Mouse (Mus musculus) lung, postnatal 0 days (tissue): ENCODE results near the gene Tmem259. TPM values are rescaled to one million over a fixed set of nuclear protein-coding genes. Genes with fewer than 3 reads are reported as not detected.
"Not testable (repeated sequence)": the region's sequence is repeated elsewhere in the genome, so short reads cannot be mapped to it uniquely, and the experiment has no call there.

ENCODE experiments used
- ATAC-seq: fragments of 200-750 bp; cut with Nextera tagmentation; 2 replicates; pipeline ENCODE4 v1.8.0; 2017; ENCODE audit warnings: moderate library complexity
- DNase-seq: peaks from one replicate; pipeline ENCODE4 v3.0.0-alpha.2; 2016; ENCODE audit warnings: low spot score
- H3K27ac ChIP-seq: fragments of 300-500 bp; sonication (generic); 2 replicates; pipeline ENCODE4 v1.5.1; 2014; ENCODE audit warnings: antibody characterized with exemption, mild to moderate bottlenecking, low read length, mixed read lengths
- H3K27me3 ChIP-seq: fragments of 300-500 bp; sonication (generic); replicated peaks from 2 replicates; pipeline ENCODE4 v1.6.1; 2014; ENCODE audit warnings: low read length, mixed read lengths; ENCODE audit not compliant: insufficient read depth
- H3K36me3 ChIP-seq: fragments of 300-500 bp; sonication (generic); 2 replicates; pipeline ENCODE4 v1.6.1; 2014; ENCODE audit warnings: low read length, mixed read lengths; ENCODE audit not compliant: insufficient read depth
- H3K4me1 ChIP-seq: fragments of 300-500 bp; sonication (generic); 2 replicates; pipeline ENCODE4 v1.6.1; 2014; ENCODE audit warnings: antibody characterized with exemption, low read depth, low read length, mixed read lengths; ENCODE audit not compliant: insufficient read depth
- H3K4me2 ChIP-seq: fragments of 300-500 bp; sonication (generic); replicated peaks from 2 replicates; pipeline ENCODE4 v1.6.1; 2014; ENCODE audit warnings: low read depth, mild to moderate bottlenecking, low read length, moderate library complexity, mixed read lengths
- H3K4me3 ChIP-seq: fragments of 300-500 bp; sonication (generic); 2 replicates; pipeline ENCODE4 v1.5.1; 2014; ENCODE audit warnings: low read depth, low read length
- H3K9ac ChIP-seq: fragments of 300-500 bp; sonication (generic); replicated peaks from 2 replicates; pipeline ENCODE4 v1.6.1; 2014; ENCODE audit warnings: low read depth, mild to moderate bottlenecking
- H3K9me3 ChIP-seq: fragments of 300-500 bp; sonication (generic); 2 replicates; pipeline ENCODE4 v1.6.1; 2016; ENCODE audit warnings: low read length, mixed read lengths
- CTCF ChIP-seq: IDR thresholded peaks from 2 replicates; pipeline ENCODE4 v1.5.1; 2016; ENCODE audit warnings: antibody characterized with exemption, mild to moderate bottlenecking
- EP300 ChIP-seq: IDR thresholded peaks from 2 replicates; pipeline ENCODE4 v1.6.1; 2016; ENCODE audit warnings: antibody characterized with exemption, mild to moderate bottlenecking, control low read depth
- WGBS: fragments of 180-500 bp; shearing (Covaris S2); extraction: QIAGEN DNeasy Blood & Tissue Kit; methylation state at CpG from one replicate; pipeline ENCODE4 v1.1.7; 2014; 5-methylcytosine and 5-hydroxymethylcytosine counted together
- polyA plus RNA-seq: library from polyadenylated mRNA; unstranded; fragments of >200 nt; fragmentation: Nextera tagmentation; extraction: Ambion mirVana; gene quantifications from 2 replicates; pipeline ENCODE4 v1.2.1, GENCODE M21; 2015

Gene Tmem259
- polyA plus RNA-seq, 1 experiment from 2014 or later, result 27.6 TPM

- TF ChIP-seq CTCF (no peak), EP300 (no peak)
- H3K9ac ChIP-seq, result no peak overlapping the region
- H3K27me3 ChIP-seq, result peaks cover 4% of the 10 kb centered on the region; the same call in 1 of the 2 replicates
- no peak for ATAC-seq
- DNase-seq, result no peak
- H3K4me2 ChIP-seq, result no peak overlapping the region
- H3K27ac ChIP-seq, result no peak overlapping the region
- 0 out of 2 replicates have a peak, but pooled peaks cover 4% of the 10 kb centered on the region for H3K4me1 ChIP-seq
- H3K4me3 ChIP-seq, result no peak overlapping the region
- H3K36me3 ChIP-seq, result peaks cover 16% of the 10 kb centered on the region
- no peaks in the 10 kb centered on the region for H3K9me3 ChIP-seq
- WGBS, result 89% methylated on average over 5 of the region's 5 CpGs
Observed at GRCm38 (mm10) chr10:79966886-79967400, 17.2 kb downstream of the Tmem259 start.

GRCm38 (mm10) chr10:79965325-79965724 lies 18.8 kb downstream of the Tmem259 start:
- H3K9me3 ChIP-seq, result no peaks in the 10 kb centered on the region
- H3K27ac ChIP-seq, result no peak overlapping the region
- H3K4me2 ChIP-seq, result no peak overlapping the region
- H3K36me3 ChIP-seq, result peaks cover 16% of the 10 kb centered on the region
- ATAC-seq (no peak), DNase-seq (no peak)
- peaks cover 6% of the 10 kb centered on the region; the same call in 1 of the 2 replicates for H3K4me1 ChIP-seq
- 88% methylated on average over 5 of the region's 5 CpGs for WGBS
- no peak overlapping the region for H3K9ac ChIP-seq
- no peak for TF ChIP-seq CTCF
- H3K27me3 ChIP-seq, result no peaks in the 10 kb centered on the region
- H3K4me3 ChIP-seq, result no peak overlapping the region

GRCm38 (mm10) chr10:79964727-79965126 lies 19.4 kb downstream of the Tmem259 start:
- TF ChIP-seq EP300 (no peak), CTCF (no peak)
- whole genome bisulfite sequencing, result 91% methylated on average over 7 of the region's 7 CpGs
- Histone ChIP-seq H3K4me1 (peaks cover 8% of the 10 kb centered on the region; the same call in 1 of the 2 replicates), H3K4me2 (no peak overlapping the region), H3K36me3 (peaks cover 16% of the 10 kb centered on the region), H3K27ac (no peak overlapping the region), H3K4me3 (no peak overlapping the region), H3K9ac (no peak overlapping the region), H3K27me3 (no peaks in the 10 kb centered on the region), H3K9me3 (no peaks in the 10 kb centered on the region)
- DNase-seq, result no peak
- ATAC-seq, result no peak

GRCm38 (mm10) chr10:79960671-79961294 lies 23.3 kb downstream of the Tmem259 start:
- ATAC-seq, result no peak
- no peak overlapping the region for H3K27ac ChIP-seq

GRCm38 (mm10) chr10:79959847-79960601 lies 24.1 kb downstream of the Tmem259 start, which contains the start of gene Wdr18:
Gene Wdr18 (plus strand): TSS chr10:79960152.
- H3K27me3 ChIP-seq, result no peaks in the 10 kb centered on the region
- no peaks in the 10 kb centered on the region for H3K9me3 ChIP-seq
- H3K36me3 ChIP-seq, result 0 out of 2 replicates have a peak, but pooled peaks cover 3% of the 10 kb centered on the region
- H3K9ac ChIP-seq, result peak within 1 kb of the TSS; percentile 56
- ATAC-seq, result peak; percentile 95
- peak; percentile 98 for TF ChIP-seq CTCF
- no peak for TF ChIP-seq EP300
- peak within 1 kb of the TSS; percentile 82 for H3K4me3 ChIP-seq
- peak within 1 kb of the TSS; percentile 89 for H3K4me2 ChIP-seq
- H3K4me1 ChIP-seq, result peaks cover 8% of the 10 kb centered on the region; the same call in 1 of the 2 replicates
- peak; percentile 99 for DNase-seq
- under 1% methylated on average over 61 of the region's 61 CpGs for WGBS
- H3K27ac ChIP-seq, result peak within 1 kb of the TSS; percentile 64

More at GRCm38 (mm10) chr10:79960671-79961294, 23.3 kb downstream of the Tmem259 start:
- H3K9me3 ChIP-seq, result no peaks in the 10 kb centered on the region
- H3K4me3 ChIP-seq, result peak overlapping the region; percentile 82
- no peak for TF ChIP-seq EP300
- TF ChIP-seq CTCF, result no peak
- H3K4me1 ChIP-seq, result peaks cover 8% of the 10 kb centered on the region; the same call in 1 of the 2 replicates
- peak overlapping the region; percentile 56 for H3K9ac ChIP-seq
- no peaks in the 10 kb centered on the region for H3K27me3 ChIP-seq
- WGBS, result 16% methylated on average over 10 of the region's 10 CpGs
- H3K4me2 ChIP-seq, result peak overlapping the region; percentile 89
- no peak for DNase-seq
- peaks cover 7% of the 10 kb centered on the region; the same call in 1 of the 2 replicates for H3K36me3 ChIP-seq

- Histone ChIP-seq H3K4me3 (peak overlapping the region; percentile 82; the same call in 1 of the 2 replicates), H3K4me2 (peak overlapping the region; percentile 89; the same call in 1 of the 2 replicates)
- not testable (repeated sequence) for H3K27ac ChIP-seq, H3K4me1 ChIP-seq, H3K9me3 ChIP-seq, H3K9ac ChIP-seq, H3K36me3 ChIP-seq, H3K27me3 ChIP-seq
- ATAC-seq, result peak; percentile 31; the same call in 1 of the 2 replicates
- WGBS, result 29% methylated on average over 10 of the region's 10 CpGs
- DNase-seq, result peak; percentile 56
Observed at GRCm38 (mm10) chr10:79959412-79959811, 24.7 kb downstream of the Tmem259 start.
